8 mouse cellular contexts compared by ENCODE assay signal in genomic region chr11:45852995-45853317, GRCm38 (mm10). TPM values are rescaled to one million over a fixed set of nuclear protein-coding genes. Genes with fewer than 3 reads are reported as not detected.
DNase-seq lines count a peak whose midpoint lies in the region; ATAC-seq lines count a peak whose summit lies in the region.

No protein-coding gene starts in this region.

- ATAC-seq in liver, embryonic 12.5 days: no peak
- ATAC-seq in stomach, embryonic 15.5 days (ENCODE audit: insufficient read depth, low FRiP score, low read depth): no peak

- peak overlapping the region; percentile 96; the same call in 1 of the 2 replicates for H3K27ac ChIP-seq in forebrain, embryonic 10.5 days
- peak overlapping the region; percentile 94 for H3K27ac ChIP-seq in liver, embryonic 12.5 days
- peak overlapping the region; percentile 84 for H3K27ac ChIP-seq in stomach, embryonic 15.5 days

- no peaks in the 10 kb centered on the region for H3K9me3 ChIP-seq in forebrain, embryonic 10.5 days
- H3K9me3 ChIP-seq in liver, embryonic 12.5 days (replicated peaks): no peaks in the 10 kb centered on the region
- no peaks in the 10 kb centered on the region for H3K9me3 ChIP-seq in stomach, embryonic 15.5 days

- peak overlapping the region; percentile 75 for H3K4me2 ChIP-seq in liver, embryonic 12.5 days
- H3K4me2 ChIP-seq in stomach, embryonic 15.5 days: peak overlapping the region; percentile 73

- peak overlapping the region; percentile 99 for H3K9ac ChIP-seq in liver, embryonic 12.5 days
- no peak overlapping the region for H3K9ac ChIP-seq in stomach, embryonic 15.5 days

- peaks cover 43% of the 10 kb centered on the region for H3K36me3 ChIP-seq in forebrain, embryonic 10.5 days (replicated peaks)
- H3K36me3 ChIP-seq in liver, embryonic 12.5 days: peaks cover 39% of the 10 kb centered on the region
- no peaks in the 10 kb centered on the region for H3K36me3 ChIP-seq in stomach, embryonic 15.5 days

- DNase-seq in spleen, postnatal 36 days (ENCODE audit: low spot score in 2 of 2): peak; percentile 14 to 43
- DNase-seq in spleen, adult 18-20 months: no peak
- no peak for DNase-seq in forebrain, embryonic 10.5 days (ENCODE audit: extremely low spot score, low spot score)
- no peak for DNase-seq in adrenal gland, postnatal 36 days
- DNase-seq in right cerebral cortex, postnatal 14 days: no peak
- DNase-seq in thymus, postnatal 14 days: no peak

- H3K4me1 ChIP-seq in forebrain, embryonic 10.5 days: peaks cover 17% of the 10 kb centered on the region
- peaks cover 66% of the 10 kb centered on the region for H3K4me1 ChIP-seq in liver, embryonic 12.5 days
- H3K4me1 ChIP-seq in stomach, embryonic 15.5 days: peaks cover 32% of the 10 kb centered on the region

- H3K4me3 ChIP-seq in forebrain, embryonic 10.5 days: peak overlapping the region; percentile 99
- peak overlapping the region; percentile 97 for H3K4me3 ChIP-seq in liver, embryonic 12.5 days
- peak overlapping the region; percentile 35 for H3K4me3 ChIP-seq in stomach, embryonic 15.5 days (replicated peaks)

- H3K27me3 ChIP-seq in forebrain, embryonic 10.5 days (ENCODE audit: poor library complexity, severe bottlenecking): no peaks in the 10 kb centered on the region
- no peaks in the 10 kb centered on the region for H3K27me3 ChIP-seq in liver, embryonic 12.5 days (replicated peaks)
- no peaks in the 10 kb centered on the region for H3K27me3 ChIP-seq in stomach, embryonic 15.5 days (replicated peaks)

- WGBS in forebrain, embryonic 10.5 days: 78% methylated on average over 6 of the region's 6 CpGs
- WGBS in liver, embryonic 12.5 days (ENCODE audit: insufficient replicate concordance): 18% methylated on average over 6 of the region's 6 CpGs
- 40% methylated on average over 6 of the region's 6 CpGs for WGBS in stomach, embryonic 15.5 days

RNA-seq across cellular contexts. Expression of gene Clint1, which starts 1.1 kb away (rescaled TPM):
- polyA plus RNA-seq in forebrain, embryonic 10.5 days (2016; fragmentation: Nextera tagmentation; extraction: Ambion mirVana): 62.8 and 64.2 TPM in 2 replicates
- polyA plus RNA-seq in liver, embryonic 12.5 days (2016; fragmentation: Nextera tagmentation; extraction: Ambion mirVana): 109 and 111 TPM in 2 replicates
- 82.8 and 86.4 TPM in 2 replicates for polyA plus RNA-seq in stomach, embryonic 15.5 days (2015; fragmentation: Nextera tagmentation; extraction: Ambion mirVana)
- total RNA-seq in adrenal gland, postnatal 36 days (2021): 10 to 100 TPM; 74.1 to 92.9 TPM

Comparison
In these comparisons a context has a peak if more than half of its experiments do, and no peak if none do; other contexts are left out.
1. DNase-seq: peak in spleen, postnatal 36 days (2 of 2); none in spleen, adult 18-20 months (0 of 2), forebrain, embryonic 10.5 days (single experiment), adrenal gland, postnatal 36 days (0 of 2), right cerebral cortex, postnatal 14 days (single experiment) and thymus, postnatal 14 days (single experiment).
2. H3K4me3 ChIP-seq: peak in every context shown above with its lines; median percentile 99 in forebrain, embryonic 10.5 days; 97 in liver, embryonic 12.5 days; 35 in stomach, embryonic 15.5 days.
3. Peak in every context shown above with its lines, with median percentiles within 50 percentile points of each other: H3K27ac ChIP-seq.